ENCODE assay signal across 8 mouse cellular contexts in genomic region chr12:71701753-71702152, GRCm38 (mm10).
DNase-seq lines count a peak whose midpoint lies in the region; ATAC-seq and TF ChIP-seq lines count a peak whose summit lies in the region.

No protein-coding gene starts in this region.

- no peaks in the 10 kb centered on the region for H3K9me3 ChIP-seq in liver, embryonic 14.5 days (ENCODE audit: control insufficient read depth, low read length)

- ATAC-seq in liver, embryonic 14.5 days (ENCODE audit: insufficient read depth) = no peak

- peak; percentile 32; the same call in 1 of the 2 replicates for TF ChIP-seq CTCF in liver, embryonic 14.5 days (IDR thresholded peaks at IDR 0.05; ENCODE audit: low read depth)
- TF ChIP-seq CTCF in layer of hippocampus, adult 2 months (conservative IDR thresholded peaks at IDR 0.05) = peak; percentile 82

- H3K9ac ChIP-seq in liver, embryonic 14.5 days (replicated peaks) = no peak overlapping the region

- WGBS in liver, embryonic 14.5 days (ENCODE audit: insufficient replicate concordance) = 81% methylated on average over 2 of the region's 2 CpGs

- H3K27me3 ChIP-seq in liver, embryonic 14.5 days (ENCODE audit: control insufficient read depth, insufficient read depth, low read length) = no peaks in the 10 kb centered on the region

- no peak overlapping the region for H3K4me2 ChIP-seq in liver, embryonic 14.5 days (ENCODE audit: low read depth)

- H3K36me3 ChIP-seq in liver, embryonic 14.5 days (replicated peaks; ENCODE audit: control insufficient read depth, insufficient read depth, low read depth) = no peaks in the 10 kb centered on the region

- H3K27ac ChIP-seq in liver, embryonic 14.5 days = no peak overlapping the region
- H3K27ac ChIP-seq in layer of hippocampus, adult 2 months = no peak overlapping the region

- no peak overlapping the region for H3K4me3 ChIP-seq in liver, embryonic 14.5 days (ENCODE audit: insufficient read depth in 1 of 2, low read depth in 2 of 2, low read length in 2 of 2)
- H3K4me3 ChIP-seq in layer of hippocampus, adult 2 months = no peak overlapping the region

- no peaks in the 10 kb centered on the region for H3K4me1 ChIP-seq in liver, embryonic 14.5 days (replicated peaks; ENCODE audit: control insufficient read depth in 2 of 2, insufficient read depth in 2 of 2, low read length in 1 of 2)

- no peak for DNase-seq in liver, embryonic 14.5 days (ENCODE audit: low read depth in 3 of 3, low spot score in 3 of 3)
- DNase-seq in liver = no peak
- DNase-seq in adrenal gland, adult 18-20 months (ENCODE audit: low spot score in 2 of 2) = peak; percentile 29 to 47
- DNase-seq in cerebellum, postnatal 36 days = peak; percentile 43 to 45
- peak; percentile 41 to 73 for DNase-seq in layer of hippocampus, adult 2 months (ENCODE audit: low spot score in 2 of 2)
- DNase-seq in right cerebral cortex, postnatal 14 days = peak; percentile 67
- DNase-seq in thymus, postnatal 0 days (ENCODE audit: low spot score) = no peak
- DNase-seq in urinary bladder, postnatal 10 days (ENCODE audit: low spot score) = no peak

- no peak for TF ChIP-seq EP300 in liver, embryonic 14.5 days (IDR thresholded peaks at IDR 0.05; ENCODE audit: low read depth)

Comparison
In these comparisons a context has a peak if more than half of its experiments do, and no peak if none do; other contexts are left out.
1. DNase-seq: peak in adrenal gland, adult 18-20 months (2 of 2), cerebellum, postnatal 36 days (2 of 2), layer of hippocampus, adult 2 months (2 of 2) and right cerebral cortex, postnatal 14 days (single experiment); none in liver, embryonic 14.5 days (0 of 3), liver (single experiment), thymus, postnatal 0 days (single experiment) and urinary bladder, postnatal 10 days (single experiment).